Mouse (Mus musculus): ENCODE data around the gene Cenph. TPM values are rescaled to one million over a fixed set of nuclear protein-coding genes. Genes with fewer than 3 reads are reported as not detected.

Gene Cenph
- polyA plus RNA-seq, 1 experiment, result 0.19 TPM

DNA sequence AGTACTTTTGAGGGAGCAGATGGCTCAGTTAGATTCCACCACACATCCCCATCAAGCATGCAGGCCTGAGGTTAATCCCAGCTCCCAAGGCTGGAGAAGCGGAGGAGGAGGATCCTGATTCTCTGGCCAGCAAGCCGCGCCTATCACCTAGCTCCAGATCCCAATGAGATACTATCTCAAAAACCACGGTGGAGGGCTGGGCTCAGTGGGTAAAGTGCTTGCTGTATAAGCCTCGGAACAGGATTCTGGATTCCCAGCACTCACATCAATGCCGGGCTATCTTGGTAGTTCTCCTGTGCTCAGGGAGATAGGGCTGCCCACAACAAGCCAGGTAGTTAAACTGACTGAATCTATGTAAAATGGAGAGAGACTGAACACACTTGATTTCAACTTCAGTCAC is 60.2 kb downstream of the Cenph start:
- H3K36me3 ChIP-seq (ENCODE audit: control insufficient read depth, insufficient read depth, low read length), result peaks cover 4% of the 10 kb centered on the region
- no peak overlapping the region for H3K27ac ChIP-seq (ENCODE audit: insufficient read depth, low read depth, low read length)
- H3K4me1 ChIP-seq (ENCODE audit: control insufficient read depth, insufficient read depth, low read length), result no peaks in the 10 kb centered on the region
- H3K4me3 ChIP-seq (ENCODE audit: insufficient read depth, low read depth, low read length), result no peak overlapping the region
- WGBS, result 95% methylated on average over 6 of the region's 6 CpGs
- no peak for DNase-seq
- no peak for TF ChIP-seq POLR2A (IDR thresholded peaks at IDR 0.05; ENCODE audit: low read depth, low read length)
- TF ChIP-seq CTCF (conservative IDR thresholded peaks at IDR 0.05; ENCODE audit: insufficient read depth, insufficient read length, low read depth, low read length), result no peak
- no peaks in the 10 kb centered on the region for H3K27me3 ChIP-seq (replicated peaks; ENCODE audit: control insufficient read depth, insufficient read depth, low read length)

Other genes with a start within 250 kb of the Cenph start
- 10.5 and 11.0 TPM in 2 replicates for gene Ocln, start 223.2 kb downstream of the Cenph start, polyA plus RNA-seq (2012; rRNA removed)
- gene Marveld2, start 158.9 kb downstream of the Cenph start, polyA plus RNA-seq (2012; rRNA removed), result 11.5 and 13.0 TPM in 2 replicates
- 38.8 and 52.5 TPM in 2 replicates for gene Ak6, start 124.9 kb downstream of the Cenph start, polyA plus RNA-seq (2012; rRNA removed)
- gene Rad17, start 124.8 kb downstream of the Cenph start, polyA plus RNA-seq (2012; rRNA removed), result 4.0 and 5.2 TPM in 2 replicates
- 1.8 and 2.6 TPM in 2 replicates for gene Taf9, start 124.3 kb downstream of the Cenph start, polyA plus RNA-seq (2012; rRNA removed)
- gene Ccdc125, start 106.2 kb downstream of the Cenph start, polyA plus RNA-seq (2012; rRNA removed), result 1.8 and 1.9 TPM in 2 replicates
- gene Cdk7, start 45.0 kb downstream of the Cenph start, polyA plus RNA-seq (2012; rRNA removed), result 13.4 and 15.4 TPM in 2 replicates
- 105 and 131 TPM in 2 replicates for gene Mrps36, start 31.2 kb downstream of the Cenph start, polyA plus RNA-seq (2012; rRNA removed)
- 1.0 and 1.1 TPM in 2 replicates for gene Ccnb1, start 10.7 kb upstream of the Cenph start, polyA plus RNA-seq (2012; rRNA removed)
- gene Slc30a5, start 57.5 kb upstream of the Cenph start, polyA plus RNA-seq (2012; rRNA removed), result 28.5 and 33.8 TPM in 2 replicates